Mouse (Mus musculus) G1E (cell line): ENCODE measurements around the gene Fbxl2.

Experiments used
- CTCF ChIP-seq: IDR thresholded peaks from 2 replicates; pipeline ENCODE4 v1.5.1; 2012; ENCODE audit warnings: low read depth, low read length, inconsistent platforms, mixed read lengths
- GATA1 ChIP-seq: IDR thresholded peaks from 2 replicates; pipeline ENCODE4 v1.6.1; 2012; ENCODE audit warnings: borderline replicate concordance, low read length, inconsistent platforms, mixed read lengths

- TF ChIP-seq CTCF (peak; percentile 55), GATA1 (no peak)
Observed at GRCm38 (mm10) chr9:114015724-114016123, 30.3 kb downstream of the Fbxl2 start.
